Mouse (Mus musculus): Measurements from ENCODE around the gene Ppip5k2. TPM values are rescaled to one million over a fixed set of nuclear protein-coding genes. Genes with fewer than 3 reads are reported as not detected.
A peak's percentile ranks its signal among the peaks of the same experiment; 100 is the strongest.

Gene Ppip5k2
- 32.2 and 35.8 TPM in 2 replicates for polyA plus RNA-seq (2015; fragmentation: Nextera tagmentation; extraction: Ambion mirVana)

- ATAC-seq (ENCODE audit: insufficient number of reproducible peaks, insufficient read depth, low FRiP score, low TSS enrichment, low read depth) = peak; percentile 99
- Histone ChIP-seq H3K27ac (peak within 1 kb of the TSS; percentile 88), H3K4me2 (peak within 1 kb of the TSS; percentile 68), H3K9ac (peak within 1 kb of the TSS; percentile 89), H3K36me3 (no peaks in the 10 kb centered on the region), H3K4me3 (peak within 1 kb of the TSS; percentile 82), H3K27me3 (no peaks in the 10 kb centered on the region), H3K9me3 (no peaks in the 10 kb centered on the region), H3K4me1 (peaks cover 15% of the 10 kb centered on the region)
- WGBS = under 1% methylated on average over 64 of the region's 66 CpGs
These were observed at the start of gene Ppip5k2, which contains the start of gene Gin1 for GRCm38 (mm10) chr1:97769904-97770753. Gene Ppip5k2, minus strand, starts transcription at chr1:97770411. Gene Gin1, plus strand, starts transcription at chr1:97770172.

GRCm38 (mm10) chr1:97809255-97809912 is 39.2 kb upstream of the Ppip5k2 start:
- Histone ChIP-seq H3K36me3 (no peaks in the 10 kb centered on the region), H3K9me3 (no peaks in the 10 kb centered on the region), H3K4me1 (no peaks in the 10 kb centered on the region), H3K27me3 (no peaks in the 10 kb centered on the region), H3K4me3 (no peak overlapping the region), H3K9ac (no peak overlapping the region), H3K4me2 (no peak overlapping the region), H3K27ac (no peak overlapping the region)
- WGBS = 37% methylated on average over 2 of the region's 2 CpGs
- no peak for ATAC-seq (ENCODE audit: insufficient number of reproducible peaks, insufficient read depth, low FRiP score, low TSS enrichment, low read depth)

DNA sequence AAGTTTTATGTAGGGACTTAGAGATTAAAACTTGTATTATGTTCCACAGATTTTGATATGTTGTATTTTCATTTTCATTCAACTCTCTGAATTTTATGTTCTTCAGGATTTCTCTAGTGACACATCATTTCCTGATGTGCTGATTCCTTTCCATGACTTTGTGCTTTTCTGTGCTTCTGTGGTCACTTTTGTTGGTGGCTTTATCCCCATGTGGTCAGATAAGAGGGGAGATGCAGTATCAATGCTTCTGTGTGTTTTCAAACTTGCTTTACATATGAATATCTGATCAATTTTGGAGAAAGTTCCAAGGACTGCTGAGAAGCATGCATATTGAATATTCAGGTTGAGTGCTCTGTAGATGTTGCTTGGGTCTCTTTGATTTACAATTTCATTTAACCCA is 34.3 kb upstream of the Ppip5k2 start:
- H3K4me1 ChIP-seq = no peaks in the 10 kb centered on the region
- no peaks in the 10 kb centered on the region for H3K27me3 ChIP-seq
- ATAC-seq (ENCODE audit: insufficient number of reproducible peaks, insufficient read depth, low FRiP score, low TSS enrichment, low read depth) = no peak
- no peak overlapping the region for H3K27ac ChIP-seq
- no peaks in the 10 kb centered on the region for H3K9me3 ChIP-seq
- H3K4me2 ChIP-seq = no peak overlapping the region
- H3K4me3 ChIP-seq = no peak overlapping the region
- no peak overlapping the region for H3K9ac ChIP-seq
- no peaks in the 10 kb centered on the region for H3K36me3 ChIP-seq

DNA sequence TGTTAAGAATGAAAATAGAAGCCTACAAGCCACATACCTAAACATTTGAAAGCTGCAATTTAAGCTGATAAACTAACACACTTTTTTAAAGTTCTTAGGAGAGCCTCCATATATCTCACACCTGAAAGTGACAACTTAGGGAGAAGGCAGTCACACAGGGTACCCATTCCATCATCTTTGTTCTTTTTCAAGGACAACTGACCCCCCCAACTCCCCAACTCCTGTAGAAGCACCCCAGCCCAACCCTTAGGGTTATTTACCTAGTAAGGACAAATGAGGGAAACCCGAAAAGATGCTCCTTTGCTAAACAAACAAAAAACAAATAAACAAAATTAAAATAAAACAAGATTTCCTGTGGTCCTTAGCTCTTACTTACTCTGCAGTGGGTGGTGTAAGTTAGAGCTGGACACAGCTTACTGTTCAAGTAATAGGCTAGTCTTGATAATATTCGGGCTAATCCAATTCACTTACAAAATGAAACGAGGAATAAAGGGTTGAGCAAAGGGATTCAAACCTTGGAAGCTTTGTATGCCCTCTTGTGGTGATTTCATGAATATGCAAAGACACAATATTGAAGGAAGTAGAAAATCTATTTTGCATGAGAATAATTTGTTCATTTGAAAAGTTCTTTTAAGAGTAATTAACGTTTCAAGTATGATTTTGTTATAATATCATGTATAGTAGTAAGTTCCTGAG is 32.1 kb upstream of the Ppip5k2 start:
- Histone ChIP-seq H3K4me1 (no peaks in the 10 kb centered on the region), H3K4me2 (no peak overlapping the region), H3K36me3 (no peaks in the 10 kb centered on the region), H3K27ac (no peak overlapping the region), H3K4me3 (no peak overlapping the region), H3K27me3 (no peaks in the 10 kb centered on the region), H3K9me3 (no peaks in the 10 kb centered on the region), H3K9ac (no peak overlapping the region)
- ATAC-seq (ENCODE audit: insufficient number of reproducible peaks, insufficient read depth, low FRiP score, low TSS enrichment, low read depth) = no peak
- WGBS = 40% methylated on average over 4 of the region's 4 CpGs

DNA sequence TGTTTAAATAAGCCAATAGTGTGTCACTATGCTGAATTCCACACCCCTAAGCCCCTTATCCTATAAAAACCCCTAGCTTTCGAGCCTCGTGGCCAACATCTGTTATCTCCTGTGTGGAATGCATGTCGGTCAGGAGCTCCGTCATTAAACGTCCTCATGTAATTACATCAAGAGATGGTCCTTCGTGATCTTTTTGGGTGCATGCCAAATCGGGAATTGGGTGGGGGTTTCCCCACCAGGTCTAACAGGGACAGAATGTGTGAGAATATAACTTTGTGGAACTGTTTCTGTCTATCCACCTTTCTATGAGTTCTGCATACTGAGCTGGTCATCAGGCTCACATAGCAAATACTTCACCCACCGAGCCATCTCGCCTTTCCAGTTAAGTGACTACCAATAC is 25.7 kb upstream of the Ppip5k2 start:
- no peaks in the 10 kb centered on the region for H3K36me3 ChIP-seq

DNA sequence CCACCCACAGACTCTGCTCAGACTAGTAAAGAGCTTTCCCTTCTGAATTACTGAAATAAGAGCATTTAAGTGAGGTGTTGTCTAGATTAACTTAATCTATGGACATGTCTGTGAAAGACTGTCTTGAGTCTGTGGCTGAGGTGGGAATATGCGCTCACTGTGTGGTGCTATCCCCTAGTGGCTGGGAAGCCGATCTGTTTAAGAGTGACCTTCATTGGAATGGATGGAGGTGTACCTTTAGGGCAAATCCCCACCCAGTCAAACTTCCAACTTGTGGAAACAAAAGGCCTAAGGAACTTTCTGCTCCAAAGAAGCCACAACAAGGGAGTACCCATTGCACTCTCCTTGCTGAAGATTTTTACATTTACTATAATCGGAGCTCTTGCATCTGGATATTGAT is 23.9 kb upstream of the Ppip5k2 start:
- WGBS = 81% methylated on average over 3 of the region's 3 CpGs

More for the DNA sequence above, 25.7 kb upstream of the Ppip5k2 start:
- no peak for ATAC-seq (ENCODE audit: insufficient number of reproducible peaks, insufficient read depth, low FRiP score, low TSS enrichment, low read depth)
- Histone ChIP-seq H3K4me1 (no peaks in the 10 kb centered on the region), H3K4me2 (no peak overlapping the region), H3K9ac (no peak overlapping the region), H3K9me3 (no peaks in the 10 kb centered on the region), H3K27me3 (no peaks in the 10 kb centered on the region), H3K27ac (no peak overlapping the region), H3K4me3 (no peak overlapping the region)
- WGBS = 81% methylated on average over 9 of the region's 9 CpGs

GRCm38 (mm10) chr1:97788490-97788889 is 18.3 kb upstream of the Ppip5k2 start:
- no peak for ATAC-seq (ENCODE audit: insufficient number of reproducible peaks, insufficient read depth, low FRiP score, low TSS enrichment, low read depth)
- Histone ChIP-seq H3K4me3 (no peak overlapping the region), H3K27ac (no peak overlapping the region), H3K4me2 (no peak overlapping the region), H3K27me3 (no peaks in the 10 kb centered on the region), H3K9me3 (no peaks in the 10 kb centered on the region), H3K36me3 (peaks cover 9% of the 10 kb centered on the region; the same call in 1 of the 2 replicates), H3K9ac (no peak overlapping the region), H3K4me1 (no peaks in the 10 kb centered on the region)
- 84% methylated on average over 2 of the region's 2 CpGs for WGBS

More for the DNA sequence above, 23.9 kb upstream of the Ppip5k2 start:
- no peaks in the 10 kb centered on the region for H3K36me3 ChIP-seq
- H3K4me1 ChIP-seq = no peaks in the 10 kb centered on the region
- no peak overlapping the region for H3K27ac ChIP-seq
- no peaks in the 10 kb centered on the region for H3K9me3 ChIP-seq
- H3K4me3 ChIP-seq = no peak overlapping the region
- H3K27me3 ChIP-seq = no peaks in the 10 kb centered on the region
- no peak overlapping the region for H3K4me2 ChIP-seq
- no peak for ATAC-seq (ENCODE audit: insufficient number of reproducible peaks, insufficient read depth, low FRiP score, low TSS enrichment, low read depth)
- no peak overlapping the region for H3K9ac ChIP-seq

- Histone ChIP-seq H3K9ac (no peak overlapping the region), H3K4me3 (no peak overlapping the region), H3K9me3 (no peaks in the 10 kb centered on the region), H3K36me3 (peaks cover 9% of the 10 kb centered on the region; the same call in 1 of the 2 replicates), H3K4me2 (no peak overlapping the region), H3K4me1 (no peaks in the 10 kb centered on the region), H3K27me3 (no peaks in the 10 kb centered on the region), H3K27ac (no peak overlapping the region)
- WGBS = 85% methylated on average over 3 of the region's 3 CpGs
- ATAC-seq (ENCODE audit: insufficient number of reproducible peaks, insufficient read depth, low FRiP score, low TSS enrichment, low read depth) = no peak
These were observed 17.5 kb upstream of the Ppip5k2 start for GRCm38 (mm10) chr1:97787674-97788073.

- Histone ChIP-seq H3K9me3 (no peaks in the 10 kb centered on the region), H3K4me1 (no peaks in the 10 kb centered on the region), H3K36me3 (peaks cover 9% of the 10 kb centered on the region; the same call in 1 of the 2 replicates), H3K4me3 (no peak overlapping the region), H3K27me3 (no peaks in the 10 kb centered on the region), H3K9ac (no peak overlapping the region), H3K4me2 (no peak overlapping the region), H3K27ac (no peak overlapping the region)
- ATAC-seq (ENCODE audit: insufficient number of reproducible peaks, insufficient read depth, low FRiP score, low TSS enrichment, low read depth) = no peak
- WGBS = 89% methylated on average over 11 of the region's 11 CpGs
These were observed 15.6 kb upstream of the Ppip5k2 start for GRCm38 (mm10) chr1:97785685-97786393.

- no peak overlapping the region for H3K27ac ChIP-seq
- H3K9me3 ChIP-seq = no peaks in the 10 kb centered on the region
- no peaks in the 10 kb centered on the region for H3K4me1 ChIP-seq
- H3K27me3 ChIP-seq = no peaks in the 10 kb centered on the region
- no peak overlapping the region for H3K9ac ChIP-seq
- no peak overlapping the region for H3K4me3 ChIP-seq
- H3K36me3 ChIP-seq = peaks cover 9% of the 10 kb centered on the region; the same call in 1 of the 2 replicates
- ATAC-seq (ENCODE audit: insufficient number of reproducible peaks, insufficient read depth, low FRiP score, low TSS enrichment, low read depth) = no peak
- 83% methylated on average over 7 of the region's 7 CpGs for WGBS
- no peak overlapping the region for H3K4me2 ChIP-seq
These were observed 14.7 kb upstream of the Ppip5k2 start for GRCm38 (mm10) chr1:97784928-97785327.

DNA sequence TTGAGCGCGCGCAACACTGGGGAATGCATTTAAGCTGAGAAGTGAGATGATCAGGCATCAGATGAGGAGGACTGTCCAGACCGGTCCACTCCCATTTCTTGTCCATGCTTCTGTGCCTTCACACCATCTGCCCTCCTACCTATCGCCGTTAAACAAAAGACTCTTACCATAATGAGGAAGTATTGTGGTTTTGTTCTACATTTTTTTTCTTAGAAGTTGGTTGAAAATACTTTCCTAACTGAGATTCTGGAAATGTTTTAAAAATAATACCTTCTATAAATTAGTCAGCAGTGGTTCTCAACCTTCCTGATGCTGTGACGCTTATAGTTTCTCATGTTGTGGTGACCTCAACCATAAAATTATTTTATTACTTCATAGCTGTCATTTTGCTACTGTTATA is 11.5 kb upstream of the Ppip5k2 start:
- Histone ChIP-seq H3K27ac (no peak overlapping the region), H3K4me1 (no peaks in the 10 kb centered on the region), H3K9ac (no peak overlapping the region), H3K36me3 (peaks cover 9% of the 10 kb centered on the region; the same call in 1 of the 2 replicates), H3K9me3 (no peaks in the 10 kb centered on the region), H3K27me3 (no peaks in the 10 kb centered on the region), H3K4me2 (no peak overlapping the region), H3K4me3 (no peak overlapping the region)
- WGBS = 95% methylated on average over 7 of the region's 7 CpGs
- no peak for ATAC-seq (ENCODE audit: insufficient number of reproducible peaks, insufficient read depth, low FRiP score, low TSS enrichment, low read depth)

Data from embryonic facial prominence, embryonic 13.5 days (tissue).